Mouse (Mus musculus) left cerebral cortex, adult 18-20 months (tissue): ENCODE results near the gene Prkcb. TPM values are rescaled to one million over a fixed set of nuclear protein-coding genes. Genes with fewer than 3 reads are reported as not detected.

Experiments used
- DNase-seq, 2 experiments: peaks; one replicate each; pipeline ENCODE4 v3.0.0; 2021 to 2022; ENCODE audit warnings: low spot score in 2 of 2, mixed read lengths in 1 of 2
- total RNA-seq, 2 experiments: library from RNA; stranded (reverse); gene quantifications; 2 replicates each; pipeline ENCODE4 v1.2.3; 2021

The Prkcb gene
- total RNA-seq, 2 experiments from 2014 or later, result 871 to 890 TPM

DNA sequence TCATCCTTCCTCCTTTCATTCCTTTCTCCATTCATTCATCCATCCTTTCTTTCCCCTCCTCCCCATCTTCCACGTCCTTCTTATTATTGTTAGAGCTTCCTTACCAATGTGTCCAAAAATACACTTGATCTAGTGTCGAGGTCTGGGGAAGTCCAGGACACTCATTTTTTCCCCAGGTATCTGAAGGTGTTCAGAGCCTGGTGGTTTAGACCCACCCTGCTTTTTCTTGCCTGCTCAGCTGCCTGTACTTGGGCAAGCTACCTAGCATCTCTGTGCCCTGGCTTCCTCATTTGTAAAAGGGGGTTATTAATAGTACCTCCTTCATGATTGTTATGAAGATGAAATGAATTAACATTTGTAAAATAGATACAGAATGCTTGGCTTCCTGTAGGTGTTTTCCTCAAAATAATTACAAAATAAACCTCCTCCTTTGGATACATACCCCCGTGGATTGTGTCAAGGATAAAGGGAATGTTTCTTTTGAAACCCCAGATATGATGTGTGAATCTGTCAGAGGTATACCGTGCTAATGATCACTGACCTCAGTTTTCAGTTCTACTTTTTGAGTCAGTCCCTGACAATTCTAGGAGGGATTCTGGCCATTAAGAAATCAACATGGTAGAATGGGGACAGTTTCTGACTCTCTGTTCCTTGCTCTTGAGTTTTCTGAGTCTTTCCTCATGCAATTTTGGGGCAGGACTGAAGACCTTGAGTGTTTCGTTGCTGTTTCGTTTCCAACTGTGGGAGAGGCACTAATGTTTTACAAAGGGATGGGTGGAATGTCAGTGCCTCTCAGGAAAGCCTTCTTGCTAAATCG lies 106.8 kb downstream of the Prkcb start:
- no peak for DNase-seq

DNA sequence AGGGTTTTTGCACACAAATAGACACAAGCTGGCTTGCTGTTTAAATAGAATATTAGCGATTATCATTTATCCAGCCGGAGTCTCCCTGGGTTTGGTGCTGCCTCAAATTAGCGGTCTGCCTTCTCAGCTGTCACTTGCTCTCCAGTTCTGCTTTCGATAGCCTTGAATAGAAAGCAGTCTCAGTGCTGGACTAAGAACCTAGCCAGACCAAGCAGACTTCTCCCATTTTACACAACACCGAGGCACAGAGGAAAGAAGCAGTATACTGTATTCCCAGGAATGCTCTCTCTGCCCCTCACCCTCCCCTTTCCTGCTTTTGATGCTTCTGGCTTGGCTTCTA lies 107.4 kb downstream of the Prkcb start:
- DNase-seq, result no peak

DNA sequence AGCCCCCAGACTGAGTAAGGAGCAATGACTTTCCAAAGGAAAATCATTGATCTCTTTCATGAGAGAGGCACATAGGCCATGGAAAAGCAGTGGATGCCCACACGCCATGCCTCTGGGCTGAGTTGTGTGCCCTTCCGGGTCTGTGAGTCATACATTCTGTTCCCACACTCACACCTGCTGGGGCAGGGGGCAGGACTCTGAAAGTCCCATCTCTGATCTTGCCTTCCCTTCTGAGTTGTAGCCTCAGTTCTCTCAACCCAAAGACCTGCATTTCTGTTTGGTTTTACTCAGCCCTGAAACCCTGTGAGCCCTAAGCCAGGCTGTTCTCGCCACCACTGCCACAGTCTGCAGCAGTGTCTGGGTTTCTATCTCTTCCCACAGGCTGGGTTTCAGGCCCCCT lies 109.1 kb downstream of the Prkcb start:
- no peak for DNase-seq

DNA sequence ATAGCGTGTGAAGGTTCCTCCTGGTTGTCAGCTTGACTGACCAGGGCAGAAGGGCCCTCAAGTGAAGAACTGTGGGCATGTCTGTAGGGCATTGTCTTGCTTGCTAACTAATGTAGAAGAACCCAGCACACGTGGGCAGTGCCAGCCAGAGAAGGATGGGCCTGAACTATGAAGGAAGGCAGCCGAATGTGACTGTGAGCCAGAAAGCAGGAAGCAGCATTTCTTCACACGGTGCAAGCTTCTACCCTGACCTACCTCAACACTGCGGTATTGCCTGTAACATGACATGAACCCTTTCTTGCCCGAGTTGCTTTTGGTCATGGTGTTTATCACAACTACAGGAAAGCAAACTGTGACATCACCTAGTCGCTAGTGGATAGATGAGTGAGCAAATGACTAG lies 113.5 kb downstream of the Prkcb start:
- DNase-seq, result no peak

DNA sequence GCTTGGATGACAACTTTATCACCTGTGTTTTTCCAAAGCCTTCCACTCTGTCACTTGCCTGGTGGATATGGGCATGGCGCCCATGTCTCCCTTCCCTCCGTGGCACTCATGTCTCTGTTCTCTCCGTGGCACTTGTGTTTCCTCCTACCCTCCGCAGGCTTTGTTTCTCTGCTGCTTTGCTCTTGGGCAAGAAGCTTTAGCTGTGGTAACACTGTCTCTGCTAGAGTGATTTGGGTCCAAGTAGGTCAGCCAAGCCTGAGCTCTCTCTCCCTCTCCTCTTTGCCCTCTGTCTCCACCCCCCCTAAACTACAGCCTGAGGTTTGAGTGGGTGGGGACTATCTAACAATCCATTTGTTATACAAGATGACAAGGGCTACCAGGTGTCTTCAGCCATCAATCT lies 114.8 kb downstream of the Prkcb start:
- no peak for DNase-seq

DNA sequence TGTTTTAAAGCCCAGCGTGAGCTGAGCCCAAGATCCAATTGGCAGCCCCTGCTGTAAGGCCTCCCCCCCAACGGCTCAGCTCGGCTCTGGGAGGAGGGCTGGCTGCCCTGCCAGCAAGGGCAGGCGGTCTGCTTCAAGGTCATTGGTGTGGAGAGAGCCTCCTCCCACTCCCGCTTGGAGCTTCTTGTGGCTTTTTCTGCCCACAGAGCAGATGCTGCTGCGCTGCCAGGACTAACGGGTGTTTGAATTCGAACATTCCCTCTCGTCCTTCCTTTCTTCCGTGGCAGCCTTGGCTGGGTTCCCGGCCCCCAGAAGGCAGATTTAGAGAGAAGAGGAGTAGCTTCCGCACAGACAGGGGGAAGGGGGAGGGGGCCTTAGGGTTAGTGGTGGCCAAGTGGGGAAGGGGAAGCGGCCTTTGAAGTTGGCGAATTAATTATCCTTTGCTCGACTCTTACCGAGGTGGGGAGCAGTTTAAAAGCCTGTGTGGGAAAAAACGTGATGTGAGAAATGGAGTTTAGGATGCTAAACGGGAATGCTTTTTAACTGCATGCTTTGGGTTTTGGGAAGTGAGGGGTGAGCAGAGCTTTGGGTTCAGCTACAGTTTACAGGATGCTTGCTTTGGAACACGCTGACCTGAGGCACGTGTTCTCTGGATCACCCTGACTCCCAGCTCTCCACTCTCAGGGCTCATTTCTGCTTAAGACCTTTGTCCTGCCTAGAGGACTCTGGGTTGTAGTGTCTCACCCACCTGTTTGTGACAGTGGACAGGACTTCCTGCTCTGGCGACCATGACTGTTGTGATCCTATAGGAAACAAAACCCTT lies 116.2 kb downstream of the Prkcb start:
- DNase-seq, result peak; percentile 84 to 94

DNA sequence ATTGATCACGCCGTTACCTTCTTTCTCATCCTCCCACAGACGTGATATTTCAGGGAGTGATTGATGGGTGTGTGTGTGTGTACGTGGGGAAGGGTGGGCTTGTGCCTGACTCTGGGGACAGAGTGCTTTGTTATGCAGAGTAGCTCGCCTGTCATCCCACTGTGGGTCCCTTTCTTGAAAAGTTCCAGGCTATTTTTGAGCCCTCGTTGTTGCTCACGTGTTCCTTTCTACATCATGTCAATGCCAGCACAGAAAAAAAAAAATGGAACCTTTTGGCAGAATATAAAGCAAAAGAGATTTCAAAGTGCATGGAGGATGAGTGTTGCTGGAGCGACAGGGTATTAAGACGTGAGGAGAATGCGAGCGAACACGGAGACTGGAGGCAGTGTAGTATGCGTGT lies 118.1 kb downstream of the Prkcb start:
- no peak for DNase-seq

DNA sequence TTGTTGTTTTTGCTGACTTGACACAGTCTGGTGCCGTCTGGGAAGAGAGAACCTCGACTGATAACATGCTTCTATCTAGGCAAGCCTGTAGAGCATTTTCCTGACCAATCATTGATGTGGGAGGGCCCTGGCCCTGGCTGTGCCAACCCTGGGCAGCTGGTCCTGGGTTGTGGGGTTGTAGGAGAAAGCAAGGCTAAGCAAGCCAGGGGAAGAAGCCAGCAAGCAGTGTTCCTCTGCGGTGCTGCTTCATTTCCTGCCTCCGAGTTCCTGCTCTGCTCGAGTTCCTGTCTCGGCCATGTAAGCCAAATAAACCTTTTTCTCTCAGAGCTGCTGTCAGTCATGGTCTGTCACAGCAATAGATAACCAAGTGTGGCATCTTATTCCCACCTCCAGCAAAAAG lies 121.4 kb downstream of the Prkcb start:
- no peak for DNase-seq

DNA sequence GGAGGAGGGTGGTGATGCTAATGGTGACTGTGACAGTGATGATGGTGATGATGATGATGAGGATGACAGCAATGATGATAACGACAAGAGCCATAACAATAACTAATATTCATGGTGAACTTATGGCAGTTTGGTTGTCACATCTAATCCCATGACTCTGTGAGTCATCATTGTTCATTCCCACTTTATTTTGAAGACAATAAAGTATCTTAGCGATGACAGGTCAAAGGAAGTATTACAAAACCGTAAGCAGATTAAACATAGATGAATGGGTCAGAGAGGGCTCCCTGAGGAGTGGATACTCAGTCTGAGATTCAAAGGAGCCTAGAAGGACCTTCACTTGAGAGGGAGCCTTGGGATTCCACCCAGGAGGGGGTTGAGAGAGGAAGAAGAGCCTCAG lies 122.3 kb downstream of the Prkcb start:
- no peak for DNase-seq

DNA sequence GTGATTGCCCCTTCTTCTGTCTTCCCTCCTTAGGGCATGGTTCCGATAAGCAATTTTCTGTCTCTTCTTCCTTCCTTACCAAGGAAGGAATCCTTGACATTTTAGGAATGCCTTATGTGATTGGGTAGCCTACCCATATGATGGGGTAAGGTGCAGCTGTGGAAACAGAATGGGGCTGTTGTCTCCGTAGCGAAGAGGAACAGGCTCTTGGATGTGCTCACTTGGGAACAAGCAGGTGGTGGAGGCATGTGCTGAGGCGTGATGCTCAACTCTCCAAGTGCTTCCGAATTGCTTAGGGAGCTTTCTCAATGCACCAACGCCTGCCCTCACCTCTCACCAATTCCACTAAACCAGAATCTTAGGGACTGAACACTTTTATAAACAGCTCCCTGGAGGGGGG lies 124.7 kb downstream of the Prkcb start:
- DNase-seq, result no peak

DNA sequence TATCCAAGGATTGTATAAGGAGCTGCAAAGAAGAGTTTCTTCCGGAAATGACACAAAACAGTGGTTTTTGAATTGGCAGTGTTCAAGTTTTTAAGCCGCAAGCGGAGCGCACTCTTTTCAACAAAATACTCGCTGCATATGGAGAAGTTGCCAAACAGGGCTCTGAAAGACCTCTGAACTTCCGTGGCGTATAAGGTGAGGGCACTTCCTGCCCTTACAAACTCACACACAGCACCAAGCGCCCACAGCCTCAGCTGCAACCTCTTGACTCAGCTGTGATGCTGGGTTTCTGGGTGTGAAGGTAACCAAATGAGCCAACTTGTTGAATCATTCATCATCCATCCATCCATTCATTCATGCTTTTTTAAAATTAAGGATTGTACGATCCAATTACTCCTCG lies 125.6 kb downstream of the Prkcb start:
- DNase-seq, result no peak

DNA sequence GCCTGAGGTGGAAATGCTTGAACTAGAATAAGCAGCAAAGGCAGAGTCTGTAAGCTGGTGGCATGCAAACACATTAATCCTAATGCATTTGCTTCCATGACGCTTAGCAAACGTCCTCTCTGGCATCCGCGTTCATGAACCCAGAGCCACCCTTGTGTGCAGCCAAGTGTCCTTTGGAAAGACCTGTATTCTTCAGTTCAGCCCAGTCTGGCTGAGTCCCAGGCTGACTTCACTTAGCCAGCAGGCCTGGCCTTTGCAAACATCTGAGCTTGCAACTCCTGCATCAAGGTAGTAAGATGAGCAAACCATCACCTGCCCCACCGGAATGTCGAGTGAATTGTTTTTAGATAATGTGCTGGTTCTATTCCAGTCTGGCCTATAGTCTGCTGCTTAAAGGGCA lies 126.1 kb downstream of the Prkcb start:
- no peak for DNase-seq

DNA sequence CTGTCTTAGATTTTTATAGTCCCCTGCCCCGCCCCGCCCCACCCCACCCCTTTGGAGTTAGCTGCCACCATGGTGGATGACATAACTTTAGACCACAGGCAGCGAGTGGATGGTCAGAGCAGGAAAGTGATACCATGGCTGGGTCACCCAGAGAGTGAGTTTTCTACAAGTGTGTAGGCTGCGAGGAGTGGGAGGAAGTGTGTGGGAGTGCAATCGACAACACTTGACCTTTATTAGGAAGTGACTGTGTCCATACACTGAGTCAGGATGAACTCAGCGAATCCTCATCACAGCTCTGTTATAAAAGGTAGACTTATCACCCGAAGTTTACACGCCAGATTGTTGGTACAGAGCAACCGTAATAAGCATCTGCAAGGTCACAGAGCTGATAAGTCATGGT lies 126.8 kb downstream of the Prkcb start:
- no peak for DNase-seq

DNA sequence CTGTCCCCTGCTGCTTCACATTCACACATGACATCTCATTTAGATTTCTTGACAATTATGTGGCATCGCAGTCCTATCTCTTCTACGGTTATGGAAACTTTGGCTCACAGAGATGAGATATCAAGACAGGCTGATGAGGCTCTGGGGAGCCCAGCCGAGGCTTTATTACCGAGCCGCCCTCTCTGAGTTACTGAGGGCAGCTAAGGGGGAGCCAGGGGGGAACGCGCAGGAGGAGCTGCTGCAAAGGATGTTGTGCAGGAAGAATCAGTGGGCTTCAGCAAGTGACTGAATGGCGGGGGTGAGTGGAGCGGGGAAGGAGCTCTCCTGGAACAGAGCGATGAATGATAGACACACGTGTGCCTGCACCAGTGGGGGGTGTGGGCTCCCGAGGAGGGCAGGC lies 127.4 kb downstream of the Prkcb start:
- no peak for DNase-seq

DNA sequence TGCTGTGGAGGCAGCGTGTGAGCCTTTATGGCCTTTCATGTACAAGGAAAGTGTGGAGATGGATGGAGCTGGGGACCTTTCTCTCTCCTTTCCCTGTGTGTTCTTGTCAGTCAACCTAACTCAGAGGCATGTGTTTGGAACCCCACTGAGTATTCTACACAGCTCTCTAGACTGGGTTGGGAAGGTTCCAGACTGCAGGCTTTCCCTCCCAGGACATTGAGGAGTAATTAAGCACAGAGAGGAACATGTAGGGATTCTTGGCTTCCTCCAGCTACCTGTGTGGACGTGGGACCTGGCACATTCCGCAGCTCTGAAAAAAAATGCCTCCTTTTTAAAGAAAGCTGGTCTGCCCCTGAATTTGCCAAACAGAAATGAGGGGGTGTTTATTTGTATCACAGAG lies 130.0 kb downstream of the Prkcb start:
- no peak for DNase-seq

DNA sequence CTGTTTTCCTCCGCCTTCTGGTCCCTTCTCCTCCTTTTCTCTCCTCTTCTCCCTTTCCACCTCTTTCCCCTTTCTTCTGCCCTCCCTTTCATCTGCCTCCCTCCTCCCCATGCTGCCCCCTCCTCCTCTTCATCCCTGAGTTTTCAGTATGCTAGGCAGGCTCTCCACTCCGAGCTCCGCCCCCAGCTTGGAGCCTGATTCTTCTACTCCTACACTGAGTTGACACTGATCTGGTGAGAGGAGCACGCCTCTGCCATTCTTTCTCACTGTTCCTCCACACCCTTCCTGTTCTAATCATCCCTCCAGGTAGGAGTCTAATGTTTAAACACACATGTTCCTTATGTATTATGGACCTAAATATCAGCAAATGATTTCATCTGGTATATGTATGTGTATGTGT lies 135.3 kb downstream of the Prkcb start:
- DNase-seq, result peak; percentile 54 to 64

DNA sequence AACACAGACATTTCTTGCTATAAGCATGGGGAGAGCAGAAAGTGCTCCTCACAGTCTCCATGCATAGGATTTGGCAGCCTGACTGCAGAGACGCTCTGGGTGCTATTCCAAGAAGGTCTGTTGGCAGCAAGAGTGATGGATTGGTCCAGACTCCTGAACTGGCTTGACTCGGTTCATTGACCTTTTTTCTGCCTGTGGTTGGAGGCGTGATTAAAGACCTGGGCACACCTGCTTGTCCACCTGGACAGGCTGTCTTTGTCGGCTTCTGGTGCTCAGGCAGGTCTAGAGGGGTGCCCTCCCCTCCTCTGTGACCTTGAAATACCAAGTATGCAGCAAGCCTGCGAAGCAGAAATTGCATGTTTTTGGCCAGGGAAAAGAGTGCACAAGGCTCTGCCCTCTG lies 140.6 kb downstream of the Prkcb start:
- no peak for DNase-seq

DNA sequence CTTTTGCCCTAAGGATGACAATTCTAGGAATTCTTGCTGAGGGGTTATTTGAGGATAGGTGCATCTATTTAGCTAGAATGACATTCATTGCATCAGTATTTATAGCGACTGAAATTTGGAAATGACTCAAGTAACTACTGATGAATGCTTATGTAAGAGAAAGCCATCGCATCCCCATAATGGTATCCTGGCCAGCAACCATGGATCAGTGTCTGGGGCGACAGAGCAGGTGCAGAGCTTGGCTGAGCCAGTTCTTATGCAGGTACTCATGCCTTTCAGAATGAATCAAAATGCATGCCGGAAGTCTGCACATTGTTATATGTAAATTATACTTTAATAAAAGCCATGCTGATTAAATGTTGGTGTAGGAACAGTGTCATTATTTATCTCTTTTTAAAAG lies 143.8 kb downstream of the Prkcb start:
- DNase-seq, result no peak

DNA sequence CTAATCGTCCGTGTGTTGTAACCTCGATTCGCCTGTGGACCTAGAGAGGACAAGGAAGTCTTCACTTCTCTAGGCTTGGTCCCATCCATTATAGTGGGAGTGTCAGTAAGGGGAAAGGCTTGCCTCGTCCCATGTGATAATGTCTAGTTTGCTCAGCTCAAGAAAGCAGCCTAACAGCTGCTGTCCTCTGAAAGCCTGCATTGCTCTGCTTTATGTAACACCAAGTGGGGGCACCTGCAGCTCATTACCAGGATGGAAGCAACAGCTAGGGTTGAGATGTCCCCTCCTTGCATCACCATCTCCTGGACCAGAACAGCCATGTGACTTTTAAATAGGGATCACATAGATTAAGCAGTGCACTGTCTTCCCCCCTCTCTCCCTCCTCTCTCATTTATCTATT lies 144.8 kb downstream of the Prkcb start:
- DNase-seq, result no peak

DNA sequence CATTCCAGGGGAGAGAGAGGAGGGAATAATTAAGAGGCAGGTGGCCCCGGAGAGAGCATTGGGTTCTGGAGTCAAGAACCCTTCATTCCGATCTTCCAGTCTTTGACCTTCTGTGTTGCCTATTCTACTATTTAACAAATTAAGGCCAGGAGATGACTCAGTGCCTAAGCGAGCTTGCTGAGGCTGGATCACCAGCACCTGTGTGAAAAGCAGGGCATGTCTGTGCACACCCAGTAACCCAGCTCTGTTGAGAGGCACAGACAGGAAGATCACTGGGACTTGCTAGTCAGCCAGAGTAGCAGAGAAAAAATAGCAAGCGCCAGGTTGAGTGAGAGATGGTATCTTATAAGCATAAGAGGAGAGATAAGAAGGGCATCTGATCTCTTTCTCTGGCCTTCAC lies 146.4 kb downstream of the Prkcb start:
- no peak for DNase-seq

DNA sequence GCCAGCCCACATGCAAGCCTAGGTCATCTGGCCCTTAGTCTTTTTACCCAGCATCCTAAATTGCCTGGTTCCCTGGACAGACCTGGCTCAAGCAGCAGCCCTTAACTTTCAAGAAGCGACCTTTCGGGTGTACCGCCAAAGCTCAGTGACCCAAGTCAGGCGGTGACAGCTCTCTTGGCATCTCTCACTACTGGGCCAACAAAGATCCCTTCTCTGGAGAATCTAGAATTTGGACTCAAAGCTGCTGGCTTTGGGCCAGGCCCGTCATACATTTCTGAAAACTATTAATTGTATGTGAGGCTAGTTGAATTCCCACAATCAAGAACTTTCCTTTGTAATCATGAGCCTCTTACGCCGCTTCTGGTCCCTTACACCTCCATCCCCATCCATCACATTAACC lies 147.0 kb downstream of the Prkcb start:
- no peak for DNase-seq

DNA sequence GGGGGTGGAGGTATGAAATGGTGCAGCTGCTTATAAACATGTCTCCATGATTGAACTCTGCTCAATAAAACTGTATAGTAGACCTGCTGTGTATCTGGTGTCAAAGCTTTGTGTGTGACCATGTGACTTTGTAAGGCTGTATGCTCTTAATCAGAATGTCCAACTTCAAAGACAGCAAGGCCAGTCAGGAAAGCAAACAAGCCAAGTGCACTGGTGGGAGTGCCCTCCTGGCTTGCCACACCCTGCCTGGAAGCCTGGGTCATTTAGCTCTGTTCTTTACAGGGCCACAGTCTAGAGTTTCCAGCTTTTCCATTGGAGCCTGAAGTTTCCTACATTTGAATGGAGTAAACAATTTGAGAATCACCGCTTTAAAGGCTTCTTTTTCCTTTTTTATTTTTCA lies 148.8 kb downstream of the Prkcb start:
- no peak for DNase-seq

DNA sequence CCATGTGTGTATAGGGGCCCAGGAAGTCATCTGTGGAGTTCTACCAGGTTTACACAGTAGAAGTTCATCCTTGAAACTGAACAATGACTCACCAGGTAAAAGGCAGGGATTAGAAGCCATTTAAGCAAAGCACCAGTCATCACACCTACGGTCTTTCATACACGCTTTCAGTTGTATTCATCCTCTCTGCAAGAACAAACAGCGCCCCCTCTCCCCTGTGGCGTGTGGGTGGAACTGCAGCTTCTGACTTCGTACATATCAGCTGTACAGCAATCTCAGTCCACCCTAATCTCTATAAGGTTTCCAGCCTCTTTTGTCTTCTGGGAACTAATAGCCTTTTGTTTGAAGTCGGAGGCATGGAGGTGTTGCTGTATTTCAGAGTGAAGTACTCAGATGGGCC lies 156.5 kb downstream of the Prkcb start:
- DNase-seq, result peak in 1 of 2 experiments; percentile 38
